Mouse (Mus musculus) liver, adult 2 months (tissue): ENCODE measurements at regions not wholly inside any gene's neighbourhood (a gene's known extent, or its start where the extent isn't known, plus 50 kb on each side); places are given as distances from the start of the nearest gene placed in this dataset.
"Not testable (repeated sequence)": the region's sequence is repeated elsewhere in the genome, so short reads cannot be mapped to it uniquely, and the experiment has no call there.

ENCODE experiments used
- DNase-seq: peaks from one replicate; pipeline ENCODE4 v3.0.0-alpha.2; 2011; ENCODE audit warnings: low read depth, low spot score; ENCODE audit errors: extremely low read depth
- H3K27ac ChIP-seq: fragments of 200-500 bp; replicated peaks from 2 replicates; pipeline ENCODE4 v1.5.1; 2012; ENCODE audit warnings: low read depth, mild to moderate bottlenecking, control low read depth, inconsistent platforms, low read length; ENCODE audit not compliant: insufficient read depth
- H3K27me3 ChIP-seq: fragments of 200-500 bp; 2 replicates; pipeline ENCODE4 v1.6.1; 2012; ENCODE audit warnings: mild to moderate bottlenecking, moderate library complexity, low read length, inconsistent platforms; ENCODE audit not compliant: control insufficient read depth, insufficient read depth
- H3K36me3 ChIP-seq: fragments of 200-500 bp; 2 replicates; pipeline ENCODE4 v1.6.1; 2012; ENCODE audit warnings: low read length, inconsistent platforms; ENCODE audit not compliant: control insufficient read depth, insufficient read depth
- H3K4me1 ChIP-seq: fragments of 200-500 bp; 2 replicates; pipeline ENCODE4 v1.6.1; 2011; ENCODE audit warnings: low read length; ENCODE audit not compliant: control insufficient read depth, insufficient read depth
- H3K4me3 ChIP-seq: fragments of 200-500 bp; 2 replicates; pipeline ENCODE4 v1.5.1; 2011; ENCODE audit warnings: low read depth, mild to moderate bottlenecking, control low read depth, low read length, moderate library complexity; ENCODE audit not compliant: insufficient read depth
- H3K79me2 ChIP-seq: fragments of 200-500 bp; 2 replicates; pipeline ENCODE4 v1.6.1; 2012; ENCODE audit warnings: inconsistent platforms, mild to moderate bottlenecking, low read length, moderate library complexity; ENCODE audit not compliant: control insufficient read depth, insufficient read depth
- H3K9ac ChIP-seq: fragments of 200-500 bp; 2 replicates; pipeline ENCODE4 v1.6.1; 2012; ENCODE audit warnings: low read depth, mild to moderate bottlenecking, control low read depth, inconsistent platforms, low read length
- CTCF ChIP-seq: fragments of 200-500 bp; IDR thresholded peaks from 2 replicates; pipeline ENCODE4 v1.5.1; 2011; ENCODE audit warnings: low read depth, low read length, control low read depth
- POLR2A ChIP-seq: fragments of 200-500 bp; IDR thresholded peaks from 2 replicates; pipeline ENCODE4 v1.6.1; 2011; ENCODE audit warnings: low read length, control low read depth; ENCODE audit not compliant: insufficient read depth; ENCODE audit errors: extremely low read depth
- WGBS: fragments of 180-500 bp; shearing (Covaris S2); methylation state at CpG from one replicate; pipeline ENCODE4 v1.1.7; 2018; 5-methylcytosine and 5-hydroxymethylcytosine counted together

GRCm38 (mm10) chr17:59179018-59179417 lies 165.8 kb upstream of the Nudt12 start:
- no peaks in the 10 kb centered on the region for H3K79me2 ChIP-seq
- H3K36me3 ChIP-seq, result no peaks in the 10 kb centered on the region
- no peak overlapping the region for H3K4me3 ChIP-seq
- no peak overlapping the region for H3K9ac ChIP-seq
- H3K4me1 ChIP-seq, result no peaks in the 10 kb centered on the region
- H3K27me3 ChIP-seq, result no peaks in the 10 kb centered on the region
- H3K27ac ChIP-seq, result no peak overlapping the region
- no peak for TF ChIP-seq CTCF
- TF ChIP-seq POLR2A, result no peak
- WGBS, result 80% methylated on average over 2 of the region's 2 CpGs
- DNase-seq, result no peak

GRCm38 (mm10) chr17:59156345-59156744 lies 143.2 kb upstream of the Nudt12 start:
- TF ChIP-seq CTCF (no peak), POLR2A (no peak)
- Histone ChIP-seq H3K4me3 (no peak overlapping the region), H3K27me3 (no peaks in the 10 kb centered on the region), H3K36me3 (no peaks in the 10 kb centered on the region), H3K79me2 (no peaks in the 10 kb centered on the region), H3K27ac (no peak overlapping the region), H3K9ac (no peak overlapping the region), H3K4me1 (no peaks in the 10 kb centered on the region)
- no peak for DNase-seq
- 68% methylated on average over 2 of the region's 2 CpGs for WGBS

- WGBS, result 57% methylated on average over 1 of the region's 1 CpGs
- no peak for TF ChIP-seq CTCF
- TF ChIP-seq POLR2A, result no peak
These were observed 130.6 kb upstream of the Nudt12 start for GRCm38 (mm10) chr17:59143760-59144157.

GRCm38 (mm10) chr17:59142995-59143759 lies 130.0 kb upstream of the Nudt12 start:
- no peak for DNase-seq
- Histone ChIP-seq H3K27ac (no peak overlapping the region), H3K27me3 (no peaks in the 10 kb centered on the region), H3K79me2 (no peaks in the 10 kb centered on the region), H3K9ac (no peak overlapping the region), H3K36me3 (no peaks in the 10 kb centered on the region), H3K4me3 (no peak overlapping the region), H3K4me1 (no peaks in the 10 kb centered on the region)
- TF ChIP-seq POLR2A (no peak), CTCF (no peak)
- WGBS, result 74% methylated on average over 10 of the region's 10 CpGs

More at GRCm38 (mm10) chr17:59143760-59144157, 130.6 kb upstream of the Nudt12 start:
- no peaks in the 10 kb centered on the region for H3K79me2 ChIP-seq
- no peak overlapping the region for H3K9ac ChIP-seq
- H3K27me3 ChIP-seq, result no peaks in the 10 kb centered on the region
- H3K36me3 ChIP-seq, result no peaks in the 10 kb centered on the region
- H3K4me3 ChIP-seq, result no peak overlapping the region
- H3K27ac ChIP-seq, result no peak overlapping the region
- H3K4me1 ChIP-seq, result no peaks in the 10 kb centered on the region
- DNase-seq, result no peak

- no peaks in the 10 kb centered on the region for H3K4me1 ChIP-seq
These were observed 125.6 kb upstream of the Nudt12 start for GRCm38 (mm10) chr17:59138791-59139190.

GRCm38 (mm10) chr17:59099376-59099775 lies 86.2 kb upstream of the Nudt12 start:
- Histone ChIP-seq H3K4me3 (no peak overlapping the region), H3K27me3 (no peaks in the 10 kb centered on the region), H3K4me1 (no peaks in the 10 kb centered on the region), H3K36me3 (no peaks in the 10 kb centered on the region), H3K27ac (no peak overlapping the region), H3K79me2 (no peaks in the 10 kb centered on the region), H3K9ac (no peak overlapping the region)
- 5% methylated on average over 5 of the region's 5 CpGs for WGBS
- TF ChIP-seq CTCF (peak; percentile 69), POLR2A (no peak)
- peak; percentile 24 for DNase-seq

More at GRCm38 (mm10) chr17:59138791-59139190, 125.6 kb upstream of the Nudt12 start:
- no peak for DNase-seq
- TF ChIP-seq POLR2A (no peak), CTCF (no peak)
- 70% methylated on average over 2 of the region's 2 CpGs for WGBS
- Histone ChIP-seq H3K9ac (no peak overlapping the region), H3K79me2 (no peaks in the 10 kb centered on the region), H3K27me3 (no peaks in the 10 kb centered on the region), H3K4me3 (no peak overlapping the region), H3K27ac (no peak overlapping the region), H3K36me3 (no peaks in the 10 kb centered on the region)

GRCm38 (mm10) chr17:59076846-59077245 lies 63.7 kb upstream of the Nudt12 start:
- not testable (repeated sequence) for H3K27me3 ChIP-seq, H3K4me1 ChIP-seq, H3K4me3 ChIP-seq, H3K27ac ChIP-seq, DNase-seq, H3K36me3 ChIP-seq, H3K9ac ChIP-seq, H3K79me2 ChIP-seq
- WGBS, result 68% methylated on average over 4 of the region's 6 CpGs

- H3K79me2 ChIP-seq, H3K4me3 ChIP-seq, H3K9ac ChIP-seq, DNase-seq, H3K27me3 ChIP-seq, H3K36me3 ChIP-seq, H3K4me1 ChIP-seq, H3K27ac ChIP-seq: not testable (repeated sequence)
- WGBS, result 76% methylated on average over 4 of the region's 6 CpGs
These were observed 63.2 kb upstream of the Nudt12 start for GRCm38 (mm10) chr17:59076361-59076760.
